Mouse (Mus musculus): Measurements from ENCODE around the gene Lrrc58. TPM values are rescaled to one million over a fixed set of nuclear protein-coding genes. Genes with fewer than 3 reads are reported as not detected.

Lrrc58 gene
- total RNA-seq, 1 experiment: 29.8 TPM

DNA sequence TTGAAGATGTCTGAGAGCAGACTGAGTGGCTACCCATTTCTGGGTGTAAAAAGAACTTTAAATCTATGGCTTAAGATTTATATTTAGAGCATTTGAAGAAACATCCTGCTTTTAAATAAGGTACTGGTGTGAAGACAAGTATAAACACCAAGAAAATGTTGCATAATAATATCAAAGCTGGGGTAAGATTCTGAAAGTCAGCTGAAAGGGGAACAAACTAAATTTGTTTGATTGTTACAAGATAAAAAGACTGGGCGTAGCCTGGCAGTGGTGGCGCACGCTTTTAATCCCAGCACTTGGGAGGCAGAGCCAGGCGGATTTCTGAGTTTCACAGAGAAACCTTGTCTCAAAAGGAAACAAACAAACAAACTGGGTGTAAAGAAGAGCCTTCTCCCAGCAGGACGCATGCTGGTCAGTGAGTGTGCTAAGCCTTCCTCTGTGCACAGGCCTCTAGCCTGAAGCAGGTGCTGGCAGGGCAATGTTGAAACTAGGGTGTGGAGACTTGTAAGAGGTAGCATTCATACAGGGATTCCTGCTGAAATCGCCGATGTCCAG, 10.8 kb downstream of the Lrrc58 start:
- Histone ChIP-seq H3K36me3 (ENCODE audit: control insufficient read depth, insufficient read depth, low read length, poor library complexity, severe bottlenecking) (peaks cover 21% of the 10 kb centered on the region), H3K27ac (ENCODE audit: insufficient read depth, low read depth, low read length, poor library complexity, severe bottlenecking) (no peak overlapping the region), H3K4me1 (ENCODE audit: control insufficient read depth in 2 of 2, insufficient read depth in 2 of 2, low read length in 2 of 2, poor library complexity in 1 of 2) (no peaks in the 10 kb centered on the region), H3K9me3 (ENCODE audit: control insufficient read depth, insufficient read depth, low read depth, low read length) (no peaks in the 10 kb centered on the region), H3K4me3 (ENCODE audit: insufficient read depth in 1 of 2, low read depth in 1 of 2, low read length in 2 of 2, poor library complexity in 1 of 2, severe bottlenecking in 1 of 2) (no peak overlapping the region), H3K9ac (ENCODE audit: insufficient read depth, low read depth, low read length, poor library complexity, severe bottlenecking) (no peak overlapping the region)
- in situ Hi-C loops (cut with MboI; ENCODE audit: low sequenced_read_pairs in 2 of 2, unreplicated experiment in 2 of 2): no loop called here
- TF ChIP-seq CHD2 (IDR thresholded peaks at IDR 0.05; ENCODE audit: low read depth, low read length) (no peak), MAFK (IDR thresholded peaks at IDR 0.05; ENCODE audit: insufficient read depth, low read depth, low read length) (no peak), HCFC1 (IDR thresholded peaks at IDR 0.05; ENCODE audit: borderline replicate concordance, insufficient read depth, low read length) (no peak), ZNF384 (IDR thresholded peaks at IDR 0.05; ENCODE audit: low read depth, low read length) (no peak), ZC3H11A (IDR thresholded peaks at IDR 0.05; ENCODE audit: borderline replicate concordance, low read depth, low read length) (no peak)
- DNase-seq (ENCODE audit: low read depth, low spot score): no peak

DNA sequence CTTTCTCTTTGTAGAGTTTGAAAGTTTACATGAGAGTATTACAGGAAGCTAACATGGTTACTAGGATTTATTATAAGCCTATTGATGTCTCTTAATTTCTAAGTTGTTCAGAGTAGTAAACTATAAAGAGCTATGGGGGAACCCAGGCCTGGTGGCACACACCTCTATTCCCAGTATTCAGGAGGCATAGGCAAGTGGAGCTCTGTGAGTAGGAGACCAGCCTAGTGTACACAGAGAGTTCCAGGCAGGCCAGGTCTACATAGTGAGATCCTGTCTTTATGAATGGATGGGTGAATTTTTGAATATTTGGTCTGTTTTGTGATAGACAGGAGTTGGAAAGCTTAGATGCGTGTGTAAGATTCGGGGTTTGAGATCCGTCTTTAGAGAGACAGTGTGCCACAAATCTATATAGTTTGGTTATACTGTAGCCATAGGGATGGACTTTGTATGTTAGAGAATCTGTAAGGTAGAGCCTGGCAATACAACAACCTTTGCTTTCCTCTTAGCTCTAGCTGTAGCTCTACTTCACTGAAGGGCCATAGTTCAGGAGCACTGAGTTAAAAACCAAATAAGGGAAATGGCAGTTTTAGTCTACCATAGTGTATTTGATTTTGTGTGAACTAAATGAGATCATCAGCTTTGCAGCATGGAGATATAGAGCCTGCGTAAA, 11.7 kb downstream of the Lrrc58 start:
- H3K9ac ChIP-seq (ENCODE audit: insufficient read depth, low read depth, low read length, poor library complexity, severe bottlenecking): no peak overlapping the region
- DNase-seq (ENCODE audit: low read depth, low spot score): no peak
- no peak for TF ChIP-seq MAFK (IDR thresholded peaks at IDR 0.05; ENCODE audit: insufficient read depth, low read depth, low read length)
- no peak for TF ChIP-seq ZC3H11A (IDR thresholded peaks at IDR 0.05; ENCODE audit: borderline replicate concordance, low read depth, low read length)
- no peak for TF ChIP-seq HCFC1 (IDR thresholded peaks at IDR 0.05; ENCODE audit: borderline replicate concordance, insufficient read depth, low read length)
- no peak for TF ChIP-seq CHD2 (IDR thresholded peaks at IDR 0.05; ENCODE audit: low read depth, low read length)
- no peak for TF ChIP-seq ZNF384 (IDR thresholded peaks at IDR 0.05; ENCODE audit: low read depth, low read length)
- in situ Hi-C loops (cut with MboI; ENCODE audit: low sequenced_read_pairs in 2 of 2, unreplicated experiment in 2 of 2): no loop called here
- H3K9me3 ChIP-seq (ENCODE audit: control insufficient read depth, insufficient read depth, low read depth, low read length): no peaks in the 10 kb centered on the region
- H3K4me3 ChIP-seq (ENCODE audit: insufficient read depth in 1 of 2, low read depth in 1 of 2, low read length in 2 of 2, poor library complexity in 1 of 2, severe bottlenecking in 1 of 2): no peak overlapping the region
- H3K4me1 ChIP-seq (ENCODE audit: control insufficient read depth in 2 of 2, insufficient read depth in 2 of 2, low read length in 2 of 2, poor library complexity in 1 of 2): no peaks in the 10 kb centered on the region
- H3K36me3 ChIP-seq (ENCODE audit: control insufficient read depth, insufficient read depth, low read length, poor library complexity, severe bottlenecking): peaks cover 21% of the 10 kb centered on the region
- H3K27ac ChIP-seq (ENCODE audit: insufficient read depth, low read depth, low read length, poor library complexity, severe bottlenecking): no peak overlapping the region

DNA sequence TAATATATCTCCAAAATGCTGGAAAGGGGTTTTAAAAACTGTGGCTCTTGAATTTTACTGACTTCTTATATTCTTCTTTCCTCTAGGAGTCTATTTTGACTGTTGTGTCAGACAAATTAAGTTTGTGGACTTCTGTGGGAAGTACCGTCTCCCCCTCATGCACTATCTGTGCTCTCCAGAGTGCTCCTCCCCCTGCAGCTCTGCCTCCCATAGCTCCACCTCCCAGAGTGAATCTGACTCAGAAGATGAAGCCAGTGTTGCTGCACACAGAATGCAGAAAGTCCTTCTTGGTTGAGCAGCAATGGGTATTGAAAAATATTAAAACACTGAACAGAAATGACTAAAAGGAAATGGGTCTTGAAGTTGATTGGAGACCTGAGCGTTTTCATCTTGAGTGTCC, 13.0 kb downstream of the Lrrc58 start:
- TF ChIP-seq MAFK (IDR thresholded peaks at IDR 0.05; ENCODE audit: insufficient read depth, low read depth, low read length) (no peak), HCFC1 (IDR thresholded peaks at IDR 0.05; ENCODE audit: borderline replicate concordance, insufficient read depth, low read length) (no peak), ZNF384 (IDR thresholded peaks at IDR 0.05; ENCODE audit: low read depth, low read length) (no peak), ZC3H11A (IDR thresholded peaks at IDR 0.05; ENCODE audit: borderline replicate concordance, low read depth, low read length) (no peak), CHD2 (IDR thresholded peaks at IDR 0.05; ENCODE audit: low read depth, low read length) (no peak)
- H3K36me3 ChIP-seq (ENCODE audit: control insufficient read depth, insufficient read depth, low read length, poor library complexity, severe bottlenecking): peaks cover 21% of the 10 kb centered on the region

DNA sequence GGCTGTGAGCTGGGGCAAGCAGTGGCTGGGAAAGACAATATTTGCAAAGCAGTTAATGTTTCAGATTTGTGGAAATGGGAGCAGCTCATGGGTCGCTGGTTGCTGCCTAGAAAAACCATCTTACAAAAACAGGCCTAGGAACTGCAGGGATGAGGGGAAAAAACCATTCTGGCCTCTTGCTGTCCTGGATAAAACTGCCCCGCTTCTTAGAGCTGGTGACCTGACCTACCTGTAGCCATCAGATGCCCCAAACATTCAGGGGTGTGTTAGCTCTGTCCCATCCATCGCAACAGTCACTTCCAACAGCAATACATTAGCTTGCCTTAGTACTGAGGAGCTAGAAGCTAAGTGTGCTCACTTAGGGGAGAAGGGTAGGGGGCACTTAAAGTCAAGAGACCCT, 20.8 kb downstream of the Lrrc58 start:
- H3K9me3 ChIP-seq (ENCODE audit: control insufficient read depth, insufficient read depth, low read depth, low read length): no peaks in the 10 kb centered on the region
- in situ Hi-C loops (cut with MboI; ENCODE audit: low sequenced_read_pairs in 2 of 2, unreplicated experiment in 2 of 2): no loop called here
- H3K36me3 ChIP-seq (ENCODE audit: control insufficient read depth, insufficient read depth, low read length, poor library complexity, severe bottlenecking): no peaks in the 10 kb centered on the region
- H3K27ac ChIP-seq (ENCODE audit: insufficient read depth, low read depth, low read length, poor library complexity, severe bottlenecking): no peak overlapping the region
- no peak overlapping the region for H3K4me3 ChIP-seq (ENCODE audit: insufficient read depth in 1 of 2, low read depth in 1 of 2, low read length in 2 of 2, poor library complexity in 1 of 2, severe bottlenecking in 1 of 2)
- no peak for DNase-seq (ENCODE audit: low read depth, low spot score)
- H3K4me1 ChIP-seq (ENCODE audit: control insufficient read depth in 2 of 2, insufficient read depth in 2 of 2, low read length in 2 of 2, poor library complexity in 1 of 2): no peaks in the 10 kb centered on the region
- H3K9ac ChIP-seq (ENCODE audit: insufficient read depth, low read depth, low read length, poor library complexity, severe bottlenecking): no peak overlapping the region
- TF ChIP-seq MAFK (IDR thresholded peaks at IDR 0.05; ENCODE audit: insufficient read depth, low read depth, low read length): no peak
- TF ChIP-seq HCFC1 (IDR thresholded peaks at IDR 0.05; ENCODE audit: borderline replicate concordance, insufficient read depth, low read length): no peak
- no peak for TF ChIP-seq ZC3H11A (IDR thresholded peaks at IDR 0.05; ENCODE audit: borderline replicate concordance, low read depth, low read length)
- no peak for TF ChIP-seq ZNF384 (IDR thresholded peaks at IDR 0.05; ENCODE audit: low read depth, low read length)
- TF ChIP-seq CHD2 (IDR thresholded peaks at IDR 0.05; ENCODE audit: low read depth, low read length): no peak

More for the DNA sequence above, 13.0 kb downstream of the Lrrc58 start:
- Histone ChIP-seq H3K9ac (ENCODE audit: insufficient read depth, low read depth, low read length, poor library complexity, severe bottlenecking) (no peak overlapping the region), H3K4me3 (ENCODE audit: insufficient read depth in 1 of 2, low read depth in 1 of 2, low read length in 2 of 2, poor library complexity in 1 of 2, severe bottlenecking in 1 of 2) (no peak overlapping the region), H3K9me3 (ENCODE audit: control insufficient read depth, insufficient read depth, low read depth, low read length) (no peaks in the 10 kb centered on the region), H3K4me1 (ENCODE audit: control insufficient read depth in 2 of 2, insufficient read depth in 2 of 2, low read length in 2 of 2, poor library complexity in 1 of 2) (no peaks in the 10 kb centered on the region), H3K27ac (ENCODE audit: insufficient read depth, low read depth, low read length, poor library complexity, severe bottlenecking) (no peak overlapping the region)
- in situ Hi-C loops (cut with MboI; ENCODE audit: low sequenced_read_pairs in 2 of 2, unreplicated experiment in 2 of 2): no loop called here
- no peak for DNase-seq (ENCODE audit: low read depth, low spot score)
